Mouse (Mus musculus) gastrocnemius, adult 18-20 months (tissue): ENCODE results near the gene Msrb2. TPM values are rescaled to one million over a fixed set of nuclear protein-coding genes. Genes with fewer than 3 reads are reported as not detected.

Source experiments
- DNase-seq: peaks from one replicate; pipeline ENCODE4 v3.0.0; 2021; ENCODE audit warnings: low spot score
- total RNA-seq, 2 experiments: library from RNA; stranded (reverse); gene quantifications; 2 replicates each; pipeline ENCODE4 v1.2.3; 2021

Gene Msrb2
- total RNA-seq, 2 experiments from 2014 or later: 14.6 to 19.4 TPM

DNA sequence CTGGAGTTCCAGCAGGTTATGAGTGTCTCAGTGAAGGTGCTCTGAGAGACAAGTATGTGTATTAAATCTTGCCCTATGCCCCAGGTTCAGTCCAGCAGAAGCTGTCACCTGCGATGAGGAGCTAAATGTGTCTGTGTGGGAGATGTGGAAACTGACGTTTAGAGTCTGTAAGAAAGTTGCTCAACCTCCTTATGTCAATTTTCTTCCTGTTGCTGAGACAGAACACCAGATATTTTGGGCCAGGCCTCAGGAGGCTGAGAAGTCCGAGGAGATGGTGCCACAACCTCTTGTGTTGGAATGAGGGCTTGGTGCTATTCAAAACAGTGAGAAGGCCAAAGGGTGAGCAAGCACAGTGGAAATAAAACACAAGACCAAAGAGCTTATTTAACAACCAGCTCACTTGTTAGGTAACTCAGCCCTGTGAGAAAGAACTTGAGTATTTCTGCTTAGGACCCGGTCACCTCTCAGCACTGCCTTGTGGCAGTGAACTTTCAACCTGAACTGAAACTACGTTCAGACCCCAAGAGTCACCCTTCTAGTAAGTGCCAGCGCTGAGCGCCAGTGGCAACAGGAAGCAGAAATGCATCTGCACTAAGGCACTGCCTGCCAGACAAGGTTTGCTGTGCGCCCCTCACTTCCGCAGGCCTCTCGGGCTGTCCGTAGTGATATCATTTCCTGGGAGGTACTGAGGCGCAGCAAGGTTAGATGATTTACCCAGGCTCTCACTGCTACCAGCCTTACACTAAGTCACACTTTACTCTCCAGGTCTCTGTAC lies 17.3 kb downstream of the Msrb2 start:
- no peak for DNase-seq

DNA sequence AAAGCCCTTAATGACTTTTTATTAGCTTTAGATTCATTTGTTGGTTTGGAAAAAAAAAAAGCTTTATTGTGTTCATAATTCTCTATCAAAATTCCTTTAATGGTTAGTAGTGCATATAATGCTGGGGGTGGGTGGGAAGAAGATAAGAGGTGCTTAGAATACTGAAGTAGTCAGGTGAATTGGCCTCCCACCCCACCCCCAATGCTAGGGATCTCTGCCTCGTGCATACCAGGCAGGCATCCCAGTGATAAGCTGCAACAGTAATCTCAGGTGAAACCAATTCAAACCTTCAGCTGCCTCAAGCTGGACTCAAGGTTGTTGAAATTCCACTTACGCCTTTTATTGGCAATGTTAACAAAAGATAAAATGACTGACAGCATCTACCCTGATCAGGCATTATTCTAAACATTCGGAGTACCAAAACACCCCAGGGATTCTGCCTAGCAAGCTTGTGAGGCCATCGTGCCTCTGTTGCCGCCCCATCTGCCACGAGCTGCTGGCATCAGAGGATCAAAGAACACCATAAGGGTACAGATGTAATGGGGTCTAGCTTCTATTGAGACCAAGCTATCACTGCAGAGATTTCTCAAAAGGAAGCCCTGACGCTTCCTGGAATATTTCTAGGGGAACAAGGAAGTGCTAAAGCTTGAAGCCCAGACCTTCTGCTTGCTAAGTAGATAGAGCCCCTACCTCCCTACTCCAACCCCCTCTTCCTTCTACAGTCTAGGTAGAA lies 19.3 kb downstream of the Msrb2 start:
- no peak for DNase-seq

DNA sequence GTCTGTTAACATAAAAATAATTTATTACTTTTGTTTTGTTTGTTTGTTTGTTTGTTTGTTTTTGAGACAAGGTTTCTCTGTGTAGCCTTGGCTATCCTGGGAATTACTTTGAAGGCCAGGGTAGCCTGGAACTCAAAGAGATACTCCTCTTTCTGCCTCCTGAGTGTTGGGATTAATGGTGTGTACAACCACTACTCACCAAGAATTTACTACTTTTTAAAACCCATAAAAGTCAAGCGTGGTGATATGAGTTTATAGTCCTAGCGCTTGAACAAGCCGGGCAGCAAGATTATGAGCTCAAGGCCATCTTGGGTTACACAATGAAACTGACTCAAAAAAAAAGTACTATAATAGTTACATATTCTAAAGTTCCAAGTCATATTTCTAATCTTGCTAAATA lies 20.4 kb downstream of the Msrb2 start:
- DNase-seq: no peak

DNA sequence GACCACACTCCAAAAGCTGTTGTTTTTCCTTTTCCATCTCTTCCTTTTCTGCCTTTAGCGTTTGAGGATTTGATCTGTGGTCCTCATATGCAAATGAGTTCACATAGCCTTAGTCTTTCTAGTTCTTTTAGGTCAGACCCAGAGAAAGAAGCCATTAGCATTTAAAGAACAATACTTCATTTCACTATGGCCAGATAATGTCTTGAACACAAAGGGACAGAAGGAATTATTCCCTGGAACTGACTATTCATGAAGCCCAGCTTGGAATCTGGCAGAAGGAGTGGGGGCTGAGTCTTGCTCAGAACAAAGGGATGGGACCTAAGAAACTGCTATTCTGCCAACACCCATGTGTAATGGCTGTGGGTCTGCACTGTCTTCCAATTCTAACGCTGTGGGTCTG lies 21.6 kb downstream of the Msrb2 start:
- no peak for DNase-seq

DNA sequence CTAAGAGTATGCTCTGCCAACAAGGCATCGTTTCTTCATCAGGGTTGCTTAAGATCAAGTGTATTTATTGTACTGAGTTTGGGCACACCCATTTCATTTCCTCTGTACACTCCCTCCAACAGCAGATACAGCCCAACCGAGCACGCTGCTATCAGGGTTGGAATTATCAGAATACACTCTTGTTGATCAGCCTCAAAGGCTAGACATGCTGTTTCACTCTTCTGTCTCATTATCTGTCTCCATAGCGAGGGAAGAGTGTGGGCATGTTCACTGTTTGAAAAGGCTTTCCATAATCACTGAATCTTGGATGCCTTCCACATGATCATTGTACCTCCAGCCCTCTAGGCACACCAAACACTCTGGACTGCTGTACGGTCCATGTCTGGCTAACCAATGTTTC lies 34.2 kb downstream of the Msrb2 start:
- DNase-seq: no peak

DNA sequence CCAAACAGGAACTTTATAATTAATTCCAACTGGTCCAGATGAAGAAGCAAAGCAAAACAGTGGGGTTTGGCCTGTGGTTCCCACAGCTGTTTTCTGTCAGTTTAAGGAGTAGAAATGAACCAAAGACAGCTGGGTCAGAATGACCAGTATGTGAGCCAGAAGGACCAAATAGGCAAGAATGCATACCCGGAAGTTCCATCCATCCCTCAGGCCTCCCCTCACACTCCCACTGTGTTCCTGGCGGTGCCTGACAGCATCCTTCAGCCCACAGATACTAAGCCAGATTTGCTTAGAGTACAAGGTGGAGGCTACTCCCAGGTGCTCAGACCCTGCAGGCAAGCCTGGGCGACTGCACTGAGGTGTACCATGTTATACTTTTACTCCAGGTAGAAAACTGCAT lies 35.3 kb downstream of the Msrb2 start:
- DNase-seq: no peak

DNA sequence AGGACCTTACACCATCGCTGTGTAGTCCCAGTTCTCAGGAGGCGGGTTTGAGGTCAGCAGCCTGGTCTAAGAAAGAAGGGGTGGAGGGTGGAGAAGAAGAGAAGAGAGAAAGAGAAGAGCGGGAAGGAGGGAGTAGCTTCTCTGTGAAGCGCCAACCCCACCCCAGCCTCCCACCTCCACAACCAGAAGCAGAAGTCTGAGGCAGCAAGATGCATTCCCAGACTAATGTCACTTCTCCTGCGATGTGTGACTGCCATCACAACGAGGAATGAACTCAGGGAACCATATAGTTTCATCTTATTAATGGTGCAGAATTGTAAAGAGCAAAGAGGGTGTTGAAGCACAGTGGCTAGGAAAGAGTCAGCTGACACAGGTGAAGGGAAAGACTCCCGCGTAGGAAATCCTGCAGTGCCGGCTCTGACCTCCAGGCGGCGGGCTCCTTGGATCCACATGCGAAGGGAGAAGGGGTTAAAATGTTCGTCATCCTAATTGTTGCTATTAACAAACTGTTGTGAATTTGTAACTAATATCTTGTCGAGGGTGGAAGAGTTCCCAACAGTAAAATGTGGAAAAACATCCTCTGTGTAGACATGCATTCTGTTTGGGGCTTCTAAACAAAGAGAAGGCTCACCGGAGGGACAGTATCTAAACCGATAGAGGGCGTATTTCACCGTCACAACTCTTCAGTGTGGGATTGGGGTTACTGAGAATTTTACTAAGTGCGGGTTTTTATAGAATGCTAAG lies 43.2 kb downstream of the Msrb2 start:
- peak; percentile 43 for DNase-seq

DNA sequence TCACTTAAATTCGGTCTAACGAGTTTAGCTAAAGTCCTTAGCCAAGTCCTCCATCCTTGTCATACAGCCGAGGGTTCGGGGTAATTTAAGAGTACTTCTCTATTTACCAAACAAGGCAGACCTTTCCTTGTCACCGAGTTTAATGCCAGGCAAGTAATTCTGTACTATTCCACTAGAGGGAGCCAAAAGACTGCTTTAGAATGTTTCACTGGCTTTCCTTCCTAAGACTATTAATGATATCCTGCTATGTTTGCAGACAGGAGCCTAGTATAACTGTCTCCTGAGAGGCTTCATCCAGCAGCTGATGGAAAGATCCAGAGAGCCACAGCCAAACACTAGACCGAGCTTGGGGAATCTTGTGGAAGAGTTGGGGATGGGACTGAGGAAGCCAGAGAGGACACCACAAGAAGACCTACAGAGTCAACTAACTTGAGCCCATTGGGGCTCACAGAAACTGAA lies 43.9 kb downstream of the Msrb2 start:
- peak; percentile 79 for DNase-seq

DNA sequence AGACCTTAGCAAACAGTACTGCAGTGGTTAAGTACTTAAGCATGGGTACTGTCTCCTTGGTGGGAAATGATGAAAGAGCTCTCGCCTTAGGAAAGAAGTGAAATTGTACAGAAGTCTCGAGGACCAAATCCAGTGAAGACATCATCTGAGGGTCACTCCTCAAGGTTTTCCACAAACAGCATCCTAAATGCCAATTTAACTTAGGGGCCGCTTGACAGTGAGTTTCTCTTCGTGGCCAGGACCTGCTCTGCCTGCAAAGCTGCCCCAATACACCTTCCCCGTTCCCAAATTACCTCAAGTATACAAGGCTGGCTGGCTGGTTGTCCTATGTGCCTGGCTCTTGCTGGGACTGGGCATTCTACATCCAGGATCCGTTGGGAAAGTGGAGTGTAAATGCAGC lies 44.8 kb downstream of the Msrb2 start:
- DNase-seq: no peak

DNA sequence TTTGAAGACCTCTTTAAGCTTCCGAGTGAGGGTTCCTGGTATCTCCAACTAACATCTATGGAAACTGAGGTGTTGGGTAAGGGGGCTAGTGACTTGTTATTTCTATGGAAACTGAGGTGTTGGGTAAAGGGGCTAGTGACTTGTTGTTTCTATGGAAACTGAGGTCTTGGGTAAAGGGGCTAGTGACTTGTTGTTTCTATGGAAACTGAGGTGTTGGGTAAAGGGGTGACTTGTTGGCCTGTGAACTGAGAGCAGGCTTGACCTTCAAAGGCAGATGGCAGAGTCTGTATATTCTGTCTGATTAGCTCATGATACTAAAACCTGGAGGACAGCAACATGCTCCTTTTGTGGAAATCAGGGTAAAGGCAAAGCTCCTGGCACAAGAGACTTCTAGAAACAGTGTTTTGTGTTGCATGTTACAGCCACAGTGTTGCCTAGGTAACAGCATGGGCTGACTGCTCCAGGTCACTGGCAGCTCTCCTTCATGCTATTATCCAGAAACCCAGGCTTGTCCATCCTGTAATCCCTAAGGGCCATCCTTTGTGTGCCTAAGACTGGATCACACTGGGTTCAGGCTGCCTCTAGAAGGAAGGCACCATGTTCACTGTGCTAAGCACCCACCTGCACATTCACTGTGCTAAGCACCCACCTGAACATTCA lies 48.6 kb downstream of the Msrb2 start:
- no peak for DNase-seq

DNA sequence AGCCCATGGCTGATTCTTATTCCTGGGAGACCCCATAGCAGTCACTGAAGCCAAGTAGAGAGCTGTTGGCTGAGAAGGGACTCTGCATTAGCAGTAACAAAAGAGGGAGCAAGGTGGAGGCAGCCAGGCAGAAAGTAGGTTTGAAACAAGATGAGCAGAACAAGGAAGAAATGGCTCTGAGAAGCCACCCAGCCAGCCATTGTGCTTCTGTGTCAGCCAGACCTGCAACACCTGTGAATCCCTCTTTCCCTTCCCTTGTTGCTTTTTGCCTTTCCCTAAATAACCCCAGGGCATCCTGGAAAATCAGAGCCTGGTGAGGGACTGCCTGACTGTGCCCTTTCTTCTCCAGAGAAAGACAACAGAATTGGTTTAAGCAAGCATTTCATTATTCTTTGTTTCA lies 51.0 kb downstream of the Msrb2 start:
- DNase-seq: no peak

DNA sequence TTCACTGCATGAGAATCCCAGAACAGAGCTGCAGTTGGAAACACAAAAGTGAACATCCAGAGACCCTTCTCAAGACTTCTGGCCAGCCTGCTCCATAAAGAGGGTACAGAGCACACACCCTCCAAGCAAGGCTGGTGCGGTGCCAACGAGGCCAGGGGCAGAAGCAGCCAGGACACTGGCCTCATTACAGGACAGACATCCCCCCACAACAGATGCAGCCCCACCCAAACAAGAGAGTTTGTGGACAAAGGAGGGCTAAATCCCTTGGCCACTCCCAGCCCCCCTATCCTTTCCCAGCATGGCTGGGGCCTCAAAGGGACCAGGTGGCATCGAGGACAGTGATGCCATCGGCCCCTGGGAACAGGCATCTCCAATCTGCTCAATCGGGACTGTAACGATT lies 51.8 kb downstream of the Msrb2 start:
- DNase-seq: no peak

DNA sequence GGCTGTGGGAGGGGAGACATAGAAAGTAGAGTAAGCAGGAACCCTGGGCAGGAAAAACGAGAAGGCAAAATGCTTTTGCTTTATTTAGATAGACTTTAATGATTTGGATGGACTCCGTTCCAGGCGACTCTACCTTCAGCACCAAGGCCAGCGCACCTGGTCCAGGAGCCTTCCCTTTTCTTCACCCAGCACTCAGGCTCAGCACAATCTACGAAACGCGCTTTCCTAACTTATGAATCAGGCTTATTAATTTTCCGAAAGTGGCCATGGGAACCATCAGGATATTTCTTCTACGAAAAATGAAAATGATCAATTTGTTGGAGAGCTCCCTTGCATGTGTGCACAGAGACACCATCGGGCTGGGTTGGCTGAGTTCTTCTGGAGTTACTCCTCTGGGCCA lies 57.8 kb downstream of the Msrb2 start:
- DNase-seq: no peak

DNA sequence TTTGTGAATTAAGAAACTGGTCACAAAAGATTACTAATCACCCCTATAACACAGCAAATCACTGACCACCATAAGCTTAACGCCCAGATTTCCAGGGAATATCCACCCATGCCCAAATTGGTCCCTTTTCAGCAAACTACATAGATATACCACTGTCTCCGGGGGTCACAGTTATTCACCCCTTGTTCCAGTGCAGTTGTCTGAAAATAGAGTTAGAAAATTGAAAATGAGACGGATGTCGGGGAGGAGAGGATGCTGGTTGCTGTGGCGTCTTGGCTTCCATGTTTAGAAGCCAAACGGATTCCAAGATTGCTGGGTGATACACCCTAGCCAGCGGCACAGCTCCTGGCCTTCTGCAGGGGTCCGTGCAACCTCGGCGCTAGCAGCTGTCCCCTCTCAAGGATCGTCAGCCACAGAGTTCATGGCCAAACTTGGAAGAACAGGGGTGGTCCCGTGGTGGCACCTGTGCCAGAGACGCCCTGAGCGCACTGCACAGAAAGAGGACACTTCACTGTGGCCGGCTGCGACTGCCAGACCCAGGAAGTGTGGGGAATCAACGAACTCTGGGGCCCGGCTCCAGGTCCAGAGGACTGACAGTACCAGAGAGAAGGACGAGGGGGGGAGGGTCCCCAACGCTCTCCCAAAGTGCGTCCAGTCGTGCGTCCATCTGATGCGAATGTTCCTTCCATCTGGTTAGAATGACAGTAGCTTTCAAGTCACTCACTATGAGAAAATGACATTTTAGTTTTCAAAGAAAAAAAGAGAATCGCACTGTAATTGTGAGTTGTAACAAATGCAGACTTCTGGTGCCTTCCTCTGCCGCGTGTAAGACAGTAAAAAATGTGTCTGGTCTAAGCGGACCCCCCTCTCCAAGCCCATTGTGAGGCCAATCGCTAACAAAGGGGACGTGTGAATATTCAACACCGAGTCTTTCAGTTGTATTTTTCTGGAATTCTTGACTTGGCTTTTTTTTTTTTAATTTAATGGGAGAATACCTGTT lies 58.8 kb downstream of the Msrb2 start:
- no peak for DNase-seq

DNA sequence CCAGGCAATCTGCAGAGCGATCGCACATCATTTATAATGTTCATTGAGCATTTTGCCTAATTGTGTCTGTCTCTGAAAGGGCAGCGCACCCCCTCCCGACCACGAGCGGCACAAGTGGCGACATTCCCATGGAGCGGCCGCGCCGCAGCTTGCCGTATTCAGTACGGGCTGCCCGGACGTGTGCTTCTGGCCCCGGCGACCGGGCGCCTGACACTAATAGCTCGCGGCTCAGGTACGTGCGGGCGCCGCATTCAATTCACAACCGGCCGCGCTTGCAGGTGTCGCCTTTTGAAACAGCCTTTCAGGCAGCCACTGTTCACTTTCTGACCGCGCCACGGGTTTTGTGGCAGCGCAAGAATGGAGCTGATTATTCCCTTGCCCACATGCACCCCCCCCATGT lies 59.5 kb downstream of the Msrb2 start:
- no peak for DNase-seq

DNA sequence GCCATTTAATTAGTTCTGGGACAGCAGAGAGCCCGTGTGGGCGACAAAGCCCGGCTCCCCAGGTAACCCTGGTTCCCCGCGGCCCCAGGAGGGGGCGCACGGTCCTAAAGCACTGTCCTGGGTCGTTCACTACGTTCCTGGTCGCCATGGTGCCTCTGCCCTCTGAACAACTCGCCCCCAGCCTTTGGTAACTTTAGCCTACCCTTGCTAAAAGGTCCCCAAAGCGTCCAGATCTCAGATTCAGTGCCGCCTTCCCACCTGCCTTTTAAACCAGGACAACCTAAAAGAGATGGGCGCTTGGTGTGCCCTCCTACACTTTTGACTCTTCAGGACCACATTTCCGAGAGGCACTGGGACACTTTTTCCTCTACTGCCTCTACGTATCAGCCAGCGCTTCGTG lies 59.9 kb downstream of the Msrb2 start:
- DNase-seq: no peak

DNA sequence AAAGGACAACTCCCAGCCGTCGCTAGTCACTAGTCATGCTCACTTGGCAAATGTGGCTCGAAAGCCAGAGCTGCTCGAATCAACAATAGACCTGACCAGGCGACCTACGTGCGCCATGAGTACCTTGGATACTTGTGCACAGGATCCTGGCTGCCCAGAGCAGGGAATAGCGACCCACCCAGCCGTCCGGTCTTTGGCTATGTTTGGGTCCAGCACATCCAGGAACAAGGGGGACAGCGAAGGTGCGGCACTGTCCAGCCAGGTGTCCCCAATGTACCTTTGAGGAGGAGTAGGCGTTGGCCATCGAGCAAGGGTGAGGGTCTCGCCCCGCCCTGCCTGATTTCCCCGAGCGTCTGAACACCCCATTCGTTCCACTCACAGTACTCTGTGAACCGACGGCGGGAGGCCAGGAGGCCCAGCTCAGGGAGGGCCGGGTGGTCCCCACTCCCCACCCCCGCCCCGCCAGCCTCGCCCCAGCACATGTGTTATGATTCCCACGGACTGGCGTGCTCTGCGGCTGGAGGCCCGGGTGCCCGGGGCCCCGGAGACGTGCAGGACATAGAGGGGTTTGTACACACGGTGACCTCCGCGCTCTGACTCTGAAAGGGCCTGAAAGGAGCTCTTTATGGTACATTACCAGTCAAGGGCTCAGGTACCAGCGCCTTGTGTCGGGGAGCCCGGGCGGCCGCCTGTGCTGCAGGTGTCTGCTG lies 60.5 kb downstream of the Msrb2 start:
- DNase-seq: no peak

DNA sequence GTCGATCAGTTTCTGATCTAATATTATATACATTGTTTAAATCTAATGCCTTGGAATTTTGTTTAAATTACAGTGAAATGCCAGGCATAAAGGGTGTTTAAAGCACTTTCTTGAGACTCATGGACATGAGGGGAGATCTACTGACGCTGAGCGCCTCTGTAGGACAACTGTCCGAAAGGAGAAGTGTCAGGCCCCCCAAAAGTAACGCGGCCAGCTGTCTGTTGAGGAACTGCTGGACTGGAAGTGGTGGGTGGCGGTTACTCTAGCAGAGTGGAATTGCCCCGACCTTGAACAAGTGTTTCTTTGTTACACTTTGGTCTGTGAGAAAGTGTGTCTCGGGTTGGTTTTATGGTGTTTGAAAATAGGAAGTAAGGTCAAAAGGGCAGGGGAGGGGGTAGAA lies 73.1 kb downstream of the Msrb2 start:
- no peak for DNase-seq
